Mouse (Mus musculus) skeletal muscle tissue, adult 2 months (tissue): ENCODE results near the gene Tyrp1.

Experiments used
- DNase-seq: peaks from one replicate; pipeline ENCODE4 v3.0.0-alpha.2; 2012; ENCODE audit warnings: low read depth, low spot score

The Tyrp1 gene

DNA sequence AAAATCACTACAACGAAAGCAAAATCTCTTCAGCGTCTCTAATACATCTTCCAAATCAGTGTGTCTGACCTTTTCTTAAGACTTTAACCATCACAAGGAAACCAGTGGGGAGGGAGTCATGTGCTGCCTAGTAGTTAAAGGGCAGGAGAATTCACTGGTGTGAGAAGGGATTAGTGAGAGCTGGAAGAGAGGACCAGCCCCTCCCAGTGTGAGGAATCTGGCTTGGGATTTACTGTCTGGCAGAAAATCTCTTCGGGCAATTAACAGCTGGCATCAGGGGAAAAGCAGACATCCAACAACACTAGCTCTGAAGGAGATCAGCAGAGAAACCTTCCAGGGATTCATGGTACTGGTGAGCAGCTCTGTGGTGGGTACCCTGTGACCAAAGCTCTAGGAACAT, at the start of gene Tyrp1:
Gene Tyrp1 (plus strand): TSS at position 74 of the 400 bp plus-strand sequence.
- DNase-seq = no peak

DNA sequence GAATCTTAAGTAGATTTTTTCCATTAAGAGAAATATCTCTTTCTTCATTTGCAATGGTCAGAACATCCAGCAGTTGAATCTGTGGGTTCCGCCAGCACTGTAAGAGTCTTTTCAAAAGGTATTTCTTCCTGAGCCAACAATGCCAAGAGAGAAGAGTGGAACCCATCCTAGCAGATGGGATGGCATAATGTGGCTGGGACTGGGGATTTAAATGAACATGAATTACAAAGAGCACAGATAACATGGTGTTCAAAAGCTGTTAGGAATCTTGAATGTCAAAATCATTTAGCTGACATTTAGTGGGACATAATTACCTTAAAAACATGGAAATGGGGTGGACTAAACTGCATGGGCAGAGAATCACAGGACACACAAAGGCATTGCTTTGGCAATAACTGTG, 45.6 kb upstream of the Tyrp1 start:
- no peak for DNase-seq

DNA sequence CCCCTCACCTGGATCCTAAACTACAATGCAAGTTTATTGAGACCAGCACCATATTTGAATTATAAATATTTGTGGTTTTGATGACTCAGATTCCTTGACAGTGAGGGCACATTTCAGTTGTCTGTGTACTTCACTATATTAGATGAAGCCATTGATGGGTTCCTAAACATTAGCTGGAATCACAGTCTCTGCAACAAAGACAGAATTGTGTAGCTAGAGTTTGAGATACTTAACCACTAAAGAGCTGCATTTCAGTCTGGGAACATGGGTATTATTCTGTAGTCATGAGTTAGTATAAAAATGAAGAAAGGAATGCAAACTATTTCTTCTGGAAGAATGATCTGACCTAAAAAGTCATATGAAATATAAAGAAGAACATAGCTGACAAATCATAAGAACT, 14.4 kb upstream of the Tyrp1 start:
- no peak for DNase-seq

DNA sequence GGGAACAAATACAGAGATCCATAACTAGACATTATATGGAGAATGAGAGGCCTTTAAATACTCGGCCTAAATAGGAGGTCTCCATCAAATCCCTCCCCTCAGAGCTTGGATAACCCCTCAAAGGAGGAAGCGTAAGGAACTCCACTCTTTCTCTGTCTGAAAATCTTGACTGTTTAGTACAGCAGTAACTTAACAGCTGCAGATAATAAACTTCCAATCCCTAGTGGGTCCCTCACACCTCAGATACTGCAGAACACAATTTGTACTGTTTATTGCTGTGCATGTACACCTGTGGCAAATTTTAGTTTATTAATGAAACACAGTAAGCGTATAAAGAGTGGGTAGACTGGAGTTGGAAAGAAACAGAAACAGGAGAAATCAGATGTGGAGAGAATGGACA, 12.0 kb upstream of the Tyrp1 start:
- DNase-seq = no peak

DNA sequence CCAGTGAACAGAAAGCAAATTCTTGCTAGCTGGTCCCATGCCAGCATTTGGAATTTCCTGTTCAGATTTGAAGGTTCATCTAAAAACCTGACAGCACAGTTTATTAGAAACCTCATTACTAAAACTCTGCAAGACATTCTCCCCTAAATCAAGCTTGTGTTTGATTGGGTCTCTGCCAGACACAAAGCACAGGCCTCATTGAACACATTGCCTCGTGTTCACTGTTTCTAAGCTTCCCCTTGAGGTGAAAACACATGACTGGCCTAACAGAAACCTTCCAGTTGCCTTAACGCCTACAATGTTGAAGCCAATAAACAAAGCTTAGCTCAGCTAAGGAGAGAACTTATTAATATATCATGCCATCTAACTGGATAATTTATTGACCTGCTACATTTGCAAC, 5.7 kb upstream of the Tyrp1 start:
- DNase-seq = no peak

DNA sequence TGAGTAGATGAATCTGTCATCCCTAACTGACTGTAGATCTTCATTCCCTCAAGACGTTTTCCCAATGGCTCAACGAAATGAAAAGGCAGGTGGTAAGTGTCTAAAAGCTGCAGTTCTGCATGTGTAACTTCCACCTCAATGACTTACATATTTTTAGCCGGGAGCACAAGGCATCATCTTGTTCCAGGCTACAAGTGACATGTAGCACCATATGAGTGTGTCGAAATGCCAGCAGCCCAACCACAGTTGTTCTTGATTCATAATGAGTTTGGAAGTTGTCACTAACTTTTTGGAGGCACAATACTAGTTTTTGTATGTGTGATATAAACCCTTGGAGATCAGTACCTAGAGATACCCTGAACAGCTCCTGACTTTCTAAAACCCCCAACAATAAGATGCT, 5.4 kb downstream of the Tyrp1 start:
- no peak for DNase-seq

DNA sequence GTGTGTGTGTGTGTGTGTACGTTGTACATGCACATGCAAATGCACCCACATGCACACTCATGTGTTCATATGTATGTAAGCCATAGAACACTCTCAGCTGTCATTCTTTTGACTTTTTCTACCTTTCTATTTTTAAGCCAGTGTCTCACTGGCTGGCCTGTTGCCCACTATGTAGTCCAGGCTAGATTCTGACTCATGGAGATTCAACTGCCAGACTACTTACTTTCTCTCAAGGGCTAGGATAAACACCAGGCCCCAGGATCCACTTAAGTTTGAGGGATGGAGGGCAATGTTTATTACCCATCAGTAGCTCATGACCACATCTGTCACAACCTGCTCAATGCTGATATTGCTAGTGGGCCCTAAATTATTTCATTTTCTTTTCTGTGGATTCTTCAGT, 8.1 kb downstream of the Tyrp1 start:
- DNase-seq = no peak

DNA sequence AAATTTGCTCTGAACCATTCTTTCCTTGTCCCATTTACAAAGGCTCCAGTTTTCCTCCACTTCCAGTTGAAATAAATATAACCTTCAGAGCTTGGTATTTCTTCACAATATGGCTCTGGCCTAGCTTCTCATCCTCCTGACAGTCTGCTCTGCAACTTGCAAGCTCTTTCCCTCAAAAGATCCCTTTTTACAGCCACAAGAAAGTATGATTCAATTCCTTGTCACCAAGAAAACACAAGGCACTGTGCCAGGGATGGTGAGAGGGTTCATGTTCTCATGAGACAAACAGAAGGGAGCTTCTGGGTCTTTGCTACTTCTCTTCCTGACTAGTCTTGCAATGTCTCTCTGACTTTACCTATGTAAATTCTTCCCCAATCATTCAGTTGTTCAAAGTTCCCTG, 9.8 kb downstream of the Tyrp1 start:
- DNase-seq = no peak

DNA sequence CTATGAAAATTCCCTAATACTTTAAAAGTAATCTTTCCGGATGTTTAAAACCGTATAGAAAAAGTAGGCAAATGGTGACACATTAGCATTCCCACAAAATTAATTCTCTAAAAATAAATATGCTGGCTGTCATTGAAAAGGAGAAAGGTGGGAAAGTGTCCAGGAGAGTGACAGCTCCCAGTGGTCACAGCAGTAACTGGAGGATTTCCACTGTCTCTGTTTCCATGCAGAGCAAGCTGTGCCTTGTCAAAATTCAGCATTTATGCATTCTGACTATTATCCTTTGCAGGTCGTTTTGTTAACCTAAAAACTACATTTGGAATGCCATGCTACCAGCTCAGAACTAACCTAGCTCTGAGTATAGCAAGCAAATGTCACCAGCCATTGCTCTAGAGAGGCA, 12.1 kb downstream of the Tyrp1 start:
- no peak for DNase-seq

DNA sequence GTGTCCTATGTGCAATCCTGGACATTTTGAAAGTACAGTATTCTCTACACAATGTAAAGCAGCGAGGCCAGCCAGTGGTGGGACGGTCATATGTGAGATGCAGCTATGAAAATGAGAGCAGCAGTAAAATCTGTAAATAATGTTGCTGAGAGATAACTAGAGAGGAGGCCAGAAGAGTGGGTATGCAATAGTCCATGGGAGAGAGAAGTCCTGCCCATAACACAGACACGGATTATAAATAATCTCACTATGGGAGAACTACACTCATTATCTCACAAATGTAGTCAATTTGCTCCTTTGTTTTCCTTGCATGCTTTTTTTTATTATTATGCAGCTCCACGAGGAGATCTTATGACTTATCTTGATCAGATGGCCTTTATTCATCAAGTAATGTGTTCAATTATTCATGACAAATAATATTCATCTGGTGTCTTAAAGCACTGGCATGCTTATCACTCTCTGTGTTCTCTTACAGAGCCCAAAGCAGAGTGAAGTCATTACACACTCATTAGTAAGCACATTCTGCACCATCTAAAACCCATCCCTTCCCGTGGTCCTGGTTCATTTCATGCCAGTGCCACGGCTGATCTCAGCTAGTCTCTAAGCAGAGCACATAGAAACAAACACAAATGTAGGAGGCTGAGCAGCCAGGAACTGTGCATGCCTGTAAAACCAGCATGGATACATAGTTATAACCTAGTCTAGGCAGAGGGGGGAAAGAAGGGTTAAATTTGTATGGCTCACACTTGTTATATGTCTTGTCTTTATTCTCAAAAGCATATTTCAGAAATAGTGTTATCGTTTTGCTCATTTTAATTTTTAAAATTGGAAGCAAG, 18.9 kb downstream of the Tyrp1 start:
- no peak for DNase-seq

DNA sequence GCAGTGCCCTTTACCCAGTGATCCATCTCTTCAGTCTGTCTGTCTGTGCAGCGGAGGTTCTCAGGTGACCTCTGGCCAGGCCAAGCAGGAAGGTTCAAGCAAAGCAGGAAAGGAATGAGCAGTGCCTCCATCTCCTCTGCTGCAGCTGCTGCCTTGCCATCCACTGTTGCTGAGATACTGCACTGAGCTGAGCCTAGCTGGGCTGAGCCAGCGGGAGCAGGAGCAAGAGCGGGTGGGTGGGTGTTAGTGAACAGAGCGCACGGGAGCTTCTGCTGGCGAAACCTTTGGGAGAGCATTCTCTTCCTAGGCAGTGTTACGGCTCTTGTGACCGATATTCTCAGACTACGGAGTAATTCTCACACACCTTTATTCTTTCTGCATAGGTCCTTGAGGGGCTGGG, 21.6 kb downstream of the Tyrp1 start:
- DNase-seq = no peak

DNA sequence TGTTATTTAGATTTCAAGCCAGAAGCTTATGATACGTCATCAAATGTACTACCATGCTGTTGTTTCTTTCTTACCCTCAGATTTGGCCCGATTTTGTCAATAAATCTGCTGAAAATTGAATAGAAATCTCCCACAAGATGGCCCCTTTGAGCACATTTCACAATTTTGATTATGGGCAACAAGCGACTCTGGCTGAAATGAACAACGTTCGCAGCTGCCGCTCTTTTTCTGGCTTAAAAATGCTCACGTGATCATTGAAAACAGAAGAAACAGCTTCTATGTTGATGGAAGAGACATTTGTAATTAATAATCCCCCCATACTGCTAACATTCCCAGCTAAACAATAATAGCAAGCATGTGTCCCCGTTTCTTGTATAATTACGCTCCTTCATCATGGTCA, 29.0 kb downstream of the Tyrp1 start:
- DNase-seq = no peak

DNA sequence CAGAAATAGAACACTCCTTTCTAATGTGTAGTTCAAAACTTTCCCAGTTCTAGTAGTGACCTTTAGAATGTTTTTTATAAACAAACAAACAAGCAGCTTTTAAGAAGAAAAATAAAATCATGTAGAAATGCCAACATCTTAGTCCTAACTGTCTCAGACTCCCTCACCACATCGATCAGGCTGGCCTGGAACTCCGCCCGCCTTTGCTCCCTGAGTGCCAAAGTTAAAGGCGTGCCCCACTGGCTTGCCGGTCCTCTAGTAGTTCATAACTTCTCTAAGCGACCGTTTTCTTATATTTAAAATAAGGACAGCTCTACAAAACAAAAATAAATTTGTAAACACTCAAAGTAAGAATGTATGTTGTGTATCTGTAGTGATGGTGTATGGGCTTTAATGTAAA, 30.0 kb downstream of the Tyrp1 start:
- DNase-seq = no peak

DNA sequence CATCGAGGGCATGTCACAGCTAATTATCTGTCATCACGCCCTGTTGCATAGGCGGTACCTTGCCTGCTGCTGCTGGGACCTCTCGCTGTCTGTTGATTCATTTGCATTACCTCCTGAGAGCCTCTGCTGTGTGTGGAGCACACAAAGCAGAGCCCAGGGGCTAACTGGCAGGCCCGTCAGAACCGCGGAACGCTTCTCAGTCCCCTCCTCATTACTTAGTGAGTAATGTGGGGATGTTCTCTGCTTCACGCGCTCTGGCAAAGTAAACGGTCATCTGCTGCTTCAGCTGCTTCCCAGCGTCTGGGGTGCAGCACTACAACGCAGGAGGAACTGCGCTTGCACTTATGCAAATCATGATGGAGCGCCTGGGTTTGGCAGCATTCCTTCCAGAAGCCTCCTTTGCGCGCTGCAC, 30.6 kb downstream of the Tyrp1 start:
- DNase-seq = no peak

DNA sequence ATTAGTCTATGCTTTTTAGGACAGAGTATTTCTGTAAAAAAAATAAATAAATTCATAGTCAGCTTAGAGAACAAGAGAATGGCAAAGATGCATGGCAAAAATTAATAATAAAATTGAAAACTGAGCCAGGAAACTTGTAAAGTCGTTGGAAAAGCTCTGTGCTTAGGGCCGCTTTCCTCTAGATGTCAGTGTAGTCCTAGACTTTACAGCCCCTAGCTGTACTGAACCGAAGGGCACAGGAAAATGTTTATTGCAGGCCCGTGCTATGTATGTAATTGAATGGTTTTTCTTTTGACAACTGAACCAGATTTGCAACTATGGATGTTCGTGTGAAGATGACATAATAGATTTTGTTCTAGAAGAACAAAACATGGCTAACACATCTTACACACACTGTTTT, 32.1 kb downstream of the Tyrp1 start:
- DNase-seq = no peak

DNA sequence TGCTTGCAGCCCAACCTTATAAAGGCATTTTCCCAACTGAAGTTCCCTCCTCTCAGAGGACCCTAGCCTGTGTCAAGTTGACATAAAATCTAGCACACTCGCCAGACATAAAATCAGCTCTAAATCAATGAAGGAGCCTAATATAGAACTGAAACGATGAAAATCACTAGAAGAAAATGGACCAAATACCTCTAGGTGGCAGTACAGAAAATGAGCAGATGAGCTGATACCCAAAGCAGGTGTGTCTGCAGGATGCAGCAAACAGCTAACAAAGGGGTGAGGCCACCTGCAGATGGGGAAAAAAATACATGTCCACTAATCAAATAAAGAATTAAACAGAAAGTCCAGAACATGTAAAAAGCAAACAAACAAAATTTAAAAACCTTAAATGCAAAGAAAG, 35.7 kb downstream of the Tyrp1 start:
- no peak for DNase-seq

DNA sequence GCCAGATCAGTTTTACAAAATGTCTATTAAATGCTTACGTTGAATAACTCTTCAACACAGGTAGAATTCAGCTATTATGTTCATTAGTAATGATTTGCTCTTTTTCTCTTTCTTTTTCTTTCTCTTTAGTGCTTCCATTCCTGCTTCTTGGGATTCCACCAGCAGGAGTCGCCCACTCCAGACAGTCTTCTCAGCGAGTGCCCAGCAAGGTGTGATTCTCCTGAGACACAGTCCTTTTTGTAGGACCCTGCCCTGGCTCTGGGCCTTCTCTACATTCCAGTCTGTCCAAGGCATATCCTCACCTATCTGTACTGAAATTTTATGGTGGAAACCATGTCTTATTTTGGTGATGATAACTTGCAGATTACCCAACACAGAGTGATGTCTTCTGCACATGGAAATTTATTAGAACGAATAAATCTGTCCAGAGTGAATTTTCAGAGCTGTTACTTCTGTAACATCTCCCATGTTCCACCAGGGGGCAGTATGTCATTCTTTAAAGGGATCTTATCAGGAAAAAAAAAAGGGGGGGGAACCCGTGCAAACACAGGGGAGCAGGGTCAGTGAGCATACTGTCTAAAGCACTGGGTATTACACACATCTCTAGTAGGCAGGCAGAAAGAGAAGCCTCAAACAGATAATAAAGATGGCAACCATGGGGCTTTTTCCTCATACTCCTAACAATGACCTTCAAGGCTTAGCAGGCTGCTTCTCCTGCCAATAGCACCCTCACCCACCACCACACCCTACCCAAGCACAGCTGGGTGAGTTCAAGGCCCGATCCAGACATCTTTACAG, 39.1 kb downstream of the Tyrp1 start:
- peak; percentile 22 for DNase-seq

DNA sequence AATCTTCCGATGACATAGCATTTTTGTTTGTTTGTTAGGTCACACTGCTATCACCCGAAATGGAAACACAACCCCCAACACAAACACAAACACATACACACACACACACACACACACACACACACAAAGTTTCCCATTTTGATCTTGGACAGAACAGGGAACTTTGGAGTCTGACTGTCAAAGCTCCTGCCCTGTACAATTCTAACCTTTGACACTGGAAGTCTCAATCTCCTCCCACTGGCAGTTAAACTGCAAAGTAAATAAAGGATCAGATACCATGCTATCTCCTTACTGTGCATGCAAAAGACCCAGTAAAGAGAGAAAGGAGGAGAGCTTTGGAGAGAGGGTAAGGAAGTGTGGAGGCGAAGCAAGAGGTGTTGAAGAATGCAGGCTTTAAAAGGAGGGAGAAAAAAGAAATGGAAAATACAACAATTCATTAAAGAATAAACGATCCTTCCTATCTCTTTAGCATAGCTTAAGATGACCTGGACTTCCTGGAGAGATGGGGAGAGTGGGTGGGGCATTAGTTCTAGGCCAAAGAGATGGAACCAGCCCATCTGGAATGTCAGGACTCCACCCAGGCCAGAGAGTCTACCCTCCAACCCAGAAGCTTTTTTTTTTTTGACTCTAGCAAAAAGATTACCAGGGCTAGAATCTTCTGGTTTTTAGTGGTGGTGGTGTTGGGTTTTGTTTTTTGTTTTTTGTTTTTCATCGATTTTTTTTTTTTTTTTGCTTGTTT, 40.4 kb downstream of the Tyrp1 start:
- peak; percentile 10 for DNase-seq

DNA sequence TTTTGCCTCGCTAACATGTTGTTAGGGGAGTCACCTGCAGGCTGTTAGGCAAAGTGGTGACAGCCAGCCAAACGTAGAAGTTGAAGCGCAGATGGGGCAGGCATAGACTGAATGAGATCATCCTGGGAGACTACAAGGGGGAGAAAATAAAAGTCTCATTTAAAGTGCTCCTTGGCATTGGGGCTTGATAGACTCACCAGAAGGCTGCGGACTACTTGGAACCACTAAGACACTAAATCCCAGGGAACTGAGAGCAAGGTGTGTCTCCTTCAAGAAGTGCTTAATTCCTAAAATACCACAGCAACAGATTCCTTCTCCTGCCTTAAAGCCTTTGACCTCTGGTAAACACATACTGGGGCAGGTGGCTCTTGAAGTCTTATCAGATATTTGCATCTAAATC, 41.1 kb downstream of the Tyrp1 start:
- no peak for DNase-seq

DNA sequence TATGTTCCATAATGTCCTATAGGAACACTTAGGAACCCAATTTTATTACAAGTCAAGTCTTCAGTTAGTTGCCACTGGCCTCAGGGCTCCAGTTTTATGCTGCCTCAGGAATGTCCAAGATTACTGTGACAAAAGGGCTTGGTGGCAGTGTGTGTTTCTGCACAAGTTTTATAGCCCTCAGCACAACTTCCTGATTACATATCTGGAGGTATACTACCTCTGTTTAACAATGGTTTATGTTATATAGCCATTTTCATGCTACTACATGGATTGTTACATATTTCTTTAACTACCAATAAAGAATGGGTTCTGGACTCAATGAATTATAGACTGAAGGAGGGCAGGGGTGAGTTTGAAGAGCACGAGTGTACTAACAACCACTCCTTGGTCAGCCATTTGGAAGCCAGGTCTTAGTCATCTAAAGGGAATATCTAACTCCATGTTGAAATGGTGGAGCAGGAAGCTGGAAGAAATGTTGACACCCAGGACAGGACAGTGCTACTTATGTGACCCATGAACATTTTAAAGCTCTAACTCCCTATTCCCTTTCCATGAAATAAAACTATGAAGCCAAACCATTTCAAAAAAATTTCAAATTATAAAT, 48.2 kb downstream of the Tyrp1 start:
- no peak for DNase-seq

DNA sequence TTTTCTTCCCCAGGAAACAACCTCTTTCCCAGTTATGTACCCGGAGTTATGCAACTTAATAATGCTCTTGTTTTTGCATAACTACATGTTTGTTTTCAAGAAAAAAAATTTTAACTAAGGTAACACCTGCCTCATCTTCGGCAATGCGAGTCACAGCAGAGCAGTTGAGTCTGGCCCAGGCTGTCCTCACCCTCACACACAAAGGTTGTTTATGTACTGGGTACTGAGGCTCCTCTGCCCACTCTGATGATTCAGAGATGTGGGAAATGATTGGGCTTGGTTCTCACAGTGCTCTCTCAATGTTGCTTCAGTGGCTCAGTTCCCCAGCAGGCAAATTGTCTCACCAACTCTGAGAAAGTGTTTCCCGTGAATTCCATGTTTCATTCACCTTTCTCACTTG, 52.7 kb downstream of the Tyrp1 start:
- no peak for DNase-seq

DNA sequence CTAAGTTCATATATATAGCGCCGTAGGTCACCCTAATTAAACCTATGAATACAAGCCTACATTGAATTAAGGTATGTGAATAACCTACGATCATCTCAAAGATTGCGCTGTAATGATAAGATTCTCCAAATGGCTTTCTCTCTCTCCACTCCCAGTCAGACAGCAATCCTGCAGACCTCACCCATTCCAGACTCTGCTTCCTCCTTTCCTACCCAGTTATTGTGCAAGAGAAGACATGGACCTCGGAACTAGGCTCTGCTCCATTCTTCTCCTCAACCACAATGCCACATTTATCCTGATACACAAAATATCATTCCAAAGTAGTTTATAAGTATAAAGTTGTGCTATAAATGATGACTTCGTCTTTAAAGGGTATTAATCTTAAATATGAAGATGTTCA, 57.1 kb downstream of the Tyrp1 start:
- DNase-seq = no peak
